Mouse (Mus musculus): ENCODE measurements at regions not wholly inside any gene's neighbourhood (a gene's known extent, or its start where the extent isn't known, plus 50 kb on each side); places are given as distances from the start of the nearest gene placed in this dataset.
A peak's percentile ranks its signal among the peaks of the same experiment; 100 is the strongest.
"Not testable (repeated sequence)": the region's sequence is repeated elsewhere in the genome, so short reads cannot be mapped to it uniquely, and the experiment has no call there.

DNA sequence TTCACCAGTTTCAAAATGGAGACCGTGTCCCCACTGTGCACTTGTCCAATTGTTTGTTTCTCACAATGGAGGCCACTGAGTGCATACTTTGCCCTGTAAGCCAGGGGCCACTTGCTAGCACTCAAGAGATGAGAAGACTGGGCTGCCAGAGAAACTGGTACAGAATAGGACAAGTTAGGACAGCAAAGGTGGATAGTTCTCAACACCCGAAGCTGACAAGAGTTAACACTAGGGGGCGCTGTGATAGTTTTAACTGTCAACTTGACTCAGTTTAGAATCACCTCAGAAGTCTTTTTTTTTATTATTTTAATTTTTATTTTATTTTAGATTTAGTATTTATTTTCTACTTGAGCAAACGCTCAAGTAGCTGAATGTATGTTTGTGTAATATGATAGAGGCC is 188.2 kb upstream of the Asap2 start:
- not testable (repeated sequence) for H3K27ac ChIP-seq; H3K4me3 ChIP-seq; H3K4me1 ChIP-seq; DNase-seq (ENCODE audit: low spot score); H3K27me3 ChIP-seq (ENCODE audit: low read depth, poor library complexity, severe bottlenecking); H3K36me3 ChIP-seq; H3K9me3 ChIP-seq (replicated peaks)
- WGBS = 78% methylated on average over 4 of the region's 4 CpGs

DNA sequence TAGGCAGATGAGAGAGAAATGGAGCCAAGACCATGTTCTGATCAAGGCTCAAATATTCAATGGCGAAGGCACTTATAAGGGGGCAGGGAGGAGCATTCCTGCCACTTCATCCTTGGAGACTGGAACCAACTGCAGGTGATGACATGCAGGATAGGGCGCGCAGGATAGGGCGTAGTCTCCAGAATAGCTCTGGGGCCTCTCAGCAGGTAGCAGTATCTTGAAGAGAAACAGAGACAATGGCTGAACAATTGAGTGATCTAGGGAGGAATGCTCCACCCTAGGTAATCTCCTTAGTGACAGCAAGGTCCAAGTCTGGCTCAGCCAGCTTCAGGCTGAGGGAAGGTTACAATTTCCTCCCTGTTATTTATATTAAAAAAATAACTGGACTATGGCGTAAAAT is 184.8 kb upstream of the Asap2 start:
- not testable (repeated sequence) for H3K4me3 ChIP-seq; H3K4me1 ChIP-seq; H3K9me3 ChIP-seq (replicated peaks); H3K27me3 ChIP-seq (ENCODE audit: low read depth, poor library complexity, severe bottlenecking); H3K36me3 ChIP-seq; DNase-seq (ENCODE audit: low spot score); H3K27ac ChIP-seq
- WGBS = 92% methylated on average over 5 of the region's 5 CpGs

DNA sequence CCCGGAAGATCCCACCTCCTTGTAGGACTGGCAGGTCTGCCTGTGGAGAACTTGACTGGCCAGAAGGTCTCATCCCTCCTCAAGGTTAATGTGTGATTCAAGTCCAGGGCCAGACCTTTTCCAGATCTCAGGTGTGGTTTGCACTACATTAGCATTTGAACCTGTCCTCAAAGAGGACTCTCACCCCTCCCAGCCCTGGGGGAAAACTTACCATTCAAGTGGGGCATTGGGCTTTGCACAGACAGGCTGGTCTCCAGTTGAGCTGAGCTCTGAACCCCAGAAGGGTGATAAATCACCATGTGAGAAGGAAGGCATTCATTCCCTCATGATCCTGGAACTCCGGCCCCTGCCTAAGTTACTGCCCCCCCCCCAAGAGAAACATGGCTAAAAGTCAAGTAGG is 183.6 kb upstream of the Asap2 start:
- WGBS = 89% methylated on average over 2 of the region's 2 CpGs
- Histone ChIP-seq H3K27ac (no peak overlapping the region), H3K4me3 (no peak overlapping the region), H3K4me1 (no peaks in the 10 kb centered on the region), H3K9me3 (replicated peaks) (peaks cover 7% of the 10 kb centered on the region; the same call in 1 of the 2 replicates), H3K36me3 (no peaks in the 10 kb centered on the region), H3K27me3 (ENCODE audit: low read depth, poor library complexity, severe bottlenecking) (no peaks in the 10 kb centered on the region)
- no peak for DNase-seq (ENCODE audit: low spot score)

DNA sequence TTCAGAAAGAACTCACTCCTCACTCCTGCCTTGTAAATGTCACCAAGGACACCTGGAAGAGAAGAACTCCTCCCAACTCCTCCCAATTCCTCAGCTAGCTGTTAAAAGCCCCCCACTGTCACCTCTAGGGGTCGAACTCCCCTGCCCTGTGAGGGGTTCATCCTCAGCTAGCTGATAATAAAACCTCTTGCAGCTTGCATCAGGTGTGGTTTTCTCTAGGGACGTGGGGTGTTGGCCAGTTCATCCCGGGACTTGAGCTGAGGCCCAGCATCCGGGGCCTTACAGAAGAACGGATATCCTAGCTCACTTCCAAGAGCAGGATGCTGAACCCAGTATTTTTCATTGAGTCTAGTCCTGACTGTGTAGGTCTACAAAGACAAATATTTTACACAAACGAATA is 176.4 kb upstream of the Asap2 start:
- not testable (repeated sequence) for H3K4me3 ChIP-seq; H3K36me3 ChIP-seq; H3K4me1 ChIP-seq; H3K27ac ChIP-seq; DNase-seq (ENCODE audit: low spot score)
- H3K9me3 ChIP-seq (replicated peaks) = peaks cover 23% of the 10 kb centered on the region
- 84% methylated on average over 6 of the region's 6 CpGs for WGBS
- peaks cover 12% of the 10 kb centered on the region; the same call in 1 of the 2 replicates for H3K27me3 ChIP-seq (ENCODE audit: low read depth, poor library complexity, severe bottlenecking)

GRCm38 (mm10) chr12:20815121-20815520 is 175.1 kb upstream of the Asap2 start:
- peak; percentile 30 for DNase-seq (ENCODE audit: low spot score)
- WGBS = 15% methylated on average over 40 of the region's 40 CpGs
- not testable (repeated sequence) for H3K4me1 ChIP-seq, H3K36me3 ChIP-seq
- H3K27me3 ChIP-seq (ENCODE audit: low read depth, poor library complexity, severe bottlenecking) = peaks cover 12% of the 10 kb centered on the region; the same call in 1 of the 2 replicates
- peaks cover 21% of the 10 kb centered on the region for H3K9me3 ChIP-seq (replicated peaks)
- H3K4me3 ChIP-seq = peak overlapping the region; percentile 52
- peak overlapping the region; percentile 67 for H3K27ac ChIP-seq

- Histone ChIP-seq H3K9me3 (replicated peaks) (peaks cover 19% of the 10 kb centered on the region), H3K4me1 (no peaks in the 10 kb centered on the region), H3K4me3 (peak overlapping the region; percentile 52), H3K36me3 (no peaks in the 10 kb centered on the region), H3K27me3 (ENCODE audit: low read depth, poor library complexity, severe bottlenecking) (peaks cover 12% of the 10 kb centered on the region; the same call in 1 of the 2 replicates), H3K27ac (peak overlapping the region; percentile 67)
- 5% methylated on average over 37 of the region's 38 CpGs for WGBS
- DNase-seq (ENCODE audit: low spot score) = peak; percentile 54
Measured at GRCm38 (mm10) chr12:20815599-20815998, 174.7 kb upstream of the Asap2 start.

GRCm38 (mm10) chr12:20843661-20844320 is 146.5 kb upstream of the Asap2 start:
- WGBS = 82% methylated on average over 4 of the region's 4 CpGs

DNA sequence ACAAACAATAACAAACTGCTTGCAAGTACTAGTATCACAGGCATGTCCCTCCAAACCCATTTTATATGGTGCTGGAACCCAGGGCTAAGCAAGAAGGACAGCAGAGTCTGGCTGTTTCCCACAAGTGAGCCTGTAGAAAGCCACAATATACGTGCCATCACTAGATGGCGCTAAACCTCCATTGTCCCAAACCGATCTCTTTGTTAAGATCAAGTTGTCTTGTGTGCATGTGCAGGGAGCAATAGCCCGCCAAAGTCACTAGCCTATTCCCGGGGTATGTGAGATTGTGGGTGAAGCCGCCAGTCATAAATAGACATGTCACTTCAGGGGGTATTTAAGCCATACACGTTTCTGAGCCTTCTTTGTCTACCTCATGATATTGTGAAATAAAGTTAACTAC is 145.4 kb upstream of the Asap2 start:
- H3K27ac ChIP-seq; H3K9me3 ChIP-seq (replicated peaks): not testable (repeated sequence)
- peak; percentile 37 for DNase-seq (ENCODE audit: low spot score)

More at GRCm38 (mm10) chr12:20843661-20844320, 146.5 kb upstream of the Asap2 start:
- not testable (repeated sequence) for H3K27me3 ChIP-seq (ENCODE audit: low read depth, poor library complexity, severe bottlenecking); H3K27ac ChIP-seq; DNase-seq (ENCODE audit: low spot score); H3K4me3 ChIP-seq; H3K9me3 ChIP-seq (replicated peaks); H3K36me3 ChIP-seq; H3K4me1 ChIP-seq

GRCm38 (mm10) chr12:20845297-20845696 is 145.0 kb upstream of the Asap2 start:
- Histone ChIP-seq H3K36me3 (no peaks in the 10 kb centered on the region), H3K27ac (no peak overlapping the region), H3K4me1 (no peaks in the 10 kb centered on the region), H3K4me3 (peak overlapping the region; percentile 10; the same call in 1 of the 2 replicates), H3K9me3 (replicated peaks) (peaks cover 6% of the 10 kb centered on the region), H3K27me3 (ENCODE audit: low read depth, poor library complexity, severe bottlenecking) (no peaks in the 10 kb centered on the region)
- DNase-seq (ENCODE audit: low spot score) = no peak
- 66% methylated on average over 17 of the region's 17 CpGs for WGBS

More for the DNA sequence above, 145.4 kb upstream of the Asap2 start:
- not testable (repeated sequence) for H3K27me3 ChIP-seq (ENCODE audit: low read depth, poor library complexity, severe bottlenecking); H3K36me3 ChIP-seq; H3K4me1 ChIP-seq
- H3K4me3 ChIP-seq = peak overlapping the region; percentile 10; the same call in 1 of the 2 replicates
- 51% methylated on average over 7 of the region's 7 CpGs for WGBS

GRCm38 (mm10) chr12:20884104-20884503 is 106.2 kb upstream of the Asap2 start:
- not testable (repeated sequence) for H3K36me3 ChIP-seq; H3K9me3 ChIP-seq (replicated peaks); H3K4me3 ChIP-seq; H3K4me1 ChIP-seq; H3K27ac ChIP-seq; DNase-seq (ENCODE audit: low spot score); H3K27me3 ChIP-seq (ENCODE audit: low read depth, poor library complexity, severe bottlenecking)
- WGBS = 74% methylated on average over 6 of the region's 6 CpGs

DNA sequence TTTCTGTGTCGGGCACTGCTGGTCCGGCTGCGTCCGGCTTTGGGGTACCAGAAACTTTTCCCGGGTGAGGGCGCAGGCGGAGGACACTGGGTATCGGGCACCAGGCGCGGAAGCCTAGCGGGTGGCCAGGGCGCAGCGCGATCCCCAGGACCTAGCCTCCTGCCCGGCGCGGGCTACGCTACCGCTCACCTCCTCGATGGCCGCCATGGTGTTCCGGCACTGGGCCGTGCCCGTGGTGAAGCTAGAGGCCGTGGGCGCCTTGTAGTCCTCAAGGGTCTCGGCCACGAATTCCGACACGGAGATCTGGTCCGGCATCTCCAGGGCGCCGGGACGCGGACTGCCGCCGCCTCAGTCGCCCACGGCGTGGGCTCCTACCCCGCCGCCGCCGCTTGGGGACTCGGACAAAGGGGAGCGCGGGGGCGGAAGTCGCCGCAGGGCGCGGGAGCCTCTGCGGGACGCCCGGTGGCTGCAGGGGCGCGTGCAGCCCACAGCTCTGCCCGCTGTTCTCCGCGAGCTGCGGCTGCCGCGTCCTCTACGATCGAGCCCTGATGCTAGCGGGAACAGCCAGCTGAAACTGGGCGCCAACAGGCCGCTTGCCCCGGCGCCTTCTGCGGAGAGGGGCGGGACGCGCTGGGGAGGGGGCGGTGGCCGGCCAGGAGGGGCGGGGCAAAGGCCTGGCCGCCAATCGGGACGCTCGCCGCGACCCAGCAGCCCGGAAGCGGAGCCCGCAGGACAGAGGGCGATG is 69.4 kb upstream of the Asap2 start:
- DNase-seq (ENCODE audit: low spot score) = peak; percentile 87
- peak overlapping the region; percentile 78 for H3K4me3 ChIP-seq

GRCm38 (mm10) chr12:20921398-20922023 is 68.7 kb upstream of the Asap2 start:
- H3K27ac ChIP-seq = peak overlapping the region; percentile 96
- 13% methylated on average over 15 of the region's 15 CpGs for WGBS

More for the DNA sequence above, 69.4 kb upstream of the Asap2 start:
- Histone ChIP-seq H3K9me3 (replicated peaks) (peaks cover 12% of the 10 kb centered on the region), H3K36me3 (peaks cover 37% of the 10 kb centered on the region), H3K27ac (peak overlapping the region; percentile 96)
- under 1% methylated on average over 85 of the region's 87 CpGs for WGBS
- H3K4me1 ChIP-seq; H3K27me3 ChIP-seq (ENCODE audit: low read depth, poor library complexity, severe bottlenecking): not testable (repeated sequence)

DNA sequence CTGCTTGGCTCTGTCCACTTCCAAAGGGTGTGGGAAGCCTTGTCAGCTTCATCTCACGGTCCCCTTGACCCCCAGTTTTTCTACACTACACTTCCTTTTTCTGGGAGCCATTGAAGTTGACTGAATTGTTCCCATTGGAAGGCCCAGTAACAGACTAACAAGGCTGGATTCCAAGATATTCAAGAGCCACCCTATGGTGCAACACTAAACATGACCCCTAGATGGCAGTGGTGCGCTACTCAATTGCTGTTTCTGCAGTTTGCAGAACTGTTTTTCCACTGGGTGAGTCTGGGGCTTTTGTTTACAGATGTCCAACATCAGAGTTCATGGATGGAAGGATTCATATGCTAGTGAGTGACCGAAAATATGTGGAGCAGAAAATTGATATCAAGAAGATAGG is 61.3 kb upstream of the Asap2 start:
- H3K27ac ChIP-seq = not testable (repeated sequence)

More at GRCm38 (mm10) chr12:20921398-20922023, 68.7 kb upstream of the Asap2 start:
- H3K9me3 ChIP-seq (replicated peaks); H3K27me3 ChIP-seq (ENCODE audit: low read depth, poor library complexity, severe bottlenecking); H3K4me1 ChIP-seq: not testable (repeated sequence)
- peak; percentile 42 for DNase-seq (ENCODE audit: low spot score)
- Histone ChIP-seq H3K4me3 (peak overlapping the region; percentile 78), H3K36me3 (peaks cover 30% of the 10 kb centered on the region)

More for the DNA sequence above, 61.3 kb upstream of the Asap2 start:
- 35% methylated on average over 3 of the region's 3 CpGs for WGBS
- not testable (repeated sequence) for H3K27me3 ChIP-seq (ENCODE audit: low read depth, poor library complexity, severe bottlenecking); H3K4me1 ChIP-seq; H3K9me3 ChIP-seq (replicated peaks); H3K4me3 ChIP-seq; H3K36me3 ChIP-seq
- DNase-seq (ENCODE audit: low spot score) = peak; percentile 58
